Mouse (Mus musculus) right cerebral cortex, adult 18-20 months (tissue): ENCODE results near the gene Pon1.

Experiments
- DNase-seq: peaks from one replicate; pipeline ENCODE4 v3.0.0; 2022; ENCODE audit warnings: mixed read lengths

Gene Pon1

GRCm38 (mm10) chr6:5174179-5174812 is 19.4 kb downstream of the Pon1 start:
- no peak for DNase-seq

- DNase-seq, result no peak
Measured at GRCm38 (mm10) chr6:5172571-5172970, 21.2 kb downstream of the Pon1 start.

- DNase-seq, result no peak
Measured at GRCm38 (mm10) chr6:5171418-5171817, 22.3 kb downstream of the Pon1 start.

DNA sequence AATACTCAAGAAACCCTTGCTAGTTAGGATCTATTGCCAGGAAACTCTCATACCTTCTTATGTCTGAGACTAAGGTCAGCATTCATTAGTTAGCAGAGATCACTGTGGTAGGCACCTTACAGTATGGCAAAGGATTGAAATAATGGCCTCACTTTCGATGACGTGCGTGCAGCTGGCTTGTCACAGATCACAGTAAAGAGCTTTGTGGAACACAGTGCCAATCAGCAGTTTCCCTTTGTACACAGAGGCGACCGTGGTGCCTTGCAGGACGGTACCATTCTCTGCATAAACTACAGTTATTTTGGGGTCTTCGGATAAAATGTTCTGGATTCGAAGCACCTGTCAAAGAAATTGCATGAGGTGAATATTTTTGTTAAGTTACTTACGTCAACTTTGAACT is 25.6 kb downstream of the Pon1 start:
- DNase-seq, result no peak

GRCm38 (mm10) chr6:5167051-5167677 is 26.6 kb downstream of the Pon1 start:
- DNase-seq, result no peak

- DNase-seq, result no peak
Measured at GRCm38 (mm10) chr6:5164855-5165254, 28.9 kb downstream of the Pon1 start.

GRCm38 (mm10) chr6:5163507-5164144 is 30.1 kb downstream of the Pon1 start:
- no peak for DNase-seq

- DNase-seq, result no peak
Measured at GRCm38 (mm10) chr6:5162052-5162451, 31.7 kb downstream of the Pon1 start.

- DNase-seq, result no peak
Measured at GRCm38 (mm10) chr6:5159385-5159791, 34.4 kb downstream of the Pon1 start.

DNA sequence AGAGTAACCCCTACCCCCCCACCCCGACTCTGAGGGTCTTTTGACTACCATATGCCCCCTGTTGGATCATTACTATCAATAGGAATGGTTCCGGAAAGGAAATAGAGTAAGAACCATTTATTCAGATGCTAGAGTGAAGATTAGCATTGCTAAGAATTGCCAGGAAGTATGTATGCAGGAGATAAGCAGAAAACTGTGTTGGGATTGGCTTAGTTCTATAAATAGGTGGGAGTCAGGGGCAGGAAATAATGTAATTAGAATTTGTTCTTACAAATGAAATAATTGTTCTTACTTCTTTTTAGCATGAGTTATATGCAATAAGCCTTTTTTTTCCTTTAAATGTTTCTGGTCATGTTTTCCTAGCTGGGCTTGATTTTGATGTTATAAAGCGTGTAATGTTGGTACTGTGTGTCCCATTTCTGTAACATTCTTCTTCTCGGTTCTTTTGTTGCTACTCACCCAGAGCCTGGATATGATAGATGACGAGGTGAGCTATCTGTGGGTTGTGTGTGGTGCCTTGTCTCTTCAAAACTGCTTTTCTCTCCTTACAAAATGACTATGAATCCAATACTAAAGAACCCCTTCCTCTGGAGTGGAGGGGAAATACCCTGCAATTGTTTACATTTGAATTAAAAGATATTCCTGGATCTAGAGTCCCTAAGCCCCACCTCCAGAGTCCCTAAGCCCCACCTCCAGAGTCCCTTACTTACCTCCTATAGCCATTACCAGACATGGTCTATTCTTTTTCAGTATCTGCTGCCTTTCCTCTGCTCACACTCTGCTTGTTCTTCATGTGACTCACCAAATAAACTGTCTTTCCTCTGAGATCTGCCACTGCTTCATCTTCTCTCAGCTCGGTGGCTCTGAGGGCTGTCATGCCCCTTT is 37.0 kb downstream of the Pon1 start:
- no peak for DNase-seq

DNA sequence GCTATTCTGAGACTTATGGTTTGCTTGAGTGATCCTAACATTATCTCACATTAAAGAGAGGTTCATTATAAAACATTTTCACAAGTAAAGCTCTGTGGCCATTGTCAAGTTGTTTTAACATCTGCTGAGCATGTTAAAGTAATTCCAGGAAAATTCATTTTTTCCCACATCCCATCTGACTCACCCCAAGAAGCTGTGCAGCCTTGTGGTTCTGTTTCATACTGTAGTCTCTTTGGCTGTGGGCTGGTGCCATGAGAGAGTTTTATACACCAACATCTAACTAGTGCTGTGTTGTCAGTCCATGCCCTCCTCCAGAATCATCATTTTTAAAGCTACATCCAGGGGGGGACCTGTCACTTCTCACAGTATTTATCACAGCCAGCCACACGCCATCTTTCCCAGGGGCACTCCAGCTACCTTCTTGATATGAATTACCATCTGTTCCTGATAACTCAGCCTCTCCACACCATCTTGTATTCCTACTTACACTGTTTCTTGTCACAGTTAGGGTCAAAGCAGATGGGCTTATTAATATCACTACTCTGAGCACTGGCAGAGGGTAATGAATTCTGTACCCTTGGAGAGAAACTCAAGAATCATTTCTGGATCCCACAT is 38.3 kb downstream of the Pon1 start:
- DNase-seq, result no peak

DNA sequence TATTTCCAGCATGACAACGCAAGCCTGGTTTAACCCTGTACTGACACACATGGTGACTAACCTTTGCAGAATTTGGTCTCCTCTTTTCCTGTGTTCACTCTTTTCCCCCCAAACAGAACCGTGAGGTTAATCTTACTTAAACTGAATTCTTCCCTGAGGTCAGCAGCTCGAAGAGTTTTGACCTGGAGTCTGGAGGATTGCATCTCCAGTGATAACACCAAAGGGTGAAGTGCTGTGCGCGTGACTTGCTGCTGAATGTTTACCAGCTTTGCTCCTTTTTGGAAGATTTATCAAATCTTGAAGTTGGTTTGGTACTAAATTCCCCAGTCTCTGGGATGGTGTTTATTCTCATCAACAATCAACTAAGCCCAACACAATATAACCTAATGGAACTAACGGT is 39.0 kb downstream of the Pon1 start:
- no peak for DNase-seq

GRCm38 (mm10) chr6:5152185-5152584 is 41.6 kb downstream of the Pon1 start:
- no peak for DNase-seq

GRCm38 (mm10) chr6:5151171-5151570 is 42.6 kb downstream of the Pon1 start:
- DNase-seq, result no peak

- no peak for DNase-seq
Measured at GRCm38 (mm10) chr6:5149941-5150340, 43.8 kb downstream of the Pon1 start.

DNA sequence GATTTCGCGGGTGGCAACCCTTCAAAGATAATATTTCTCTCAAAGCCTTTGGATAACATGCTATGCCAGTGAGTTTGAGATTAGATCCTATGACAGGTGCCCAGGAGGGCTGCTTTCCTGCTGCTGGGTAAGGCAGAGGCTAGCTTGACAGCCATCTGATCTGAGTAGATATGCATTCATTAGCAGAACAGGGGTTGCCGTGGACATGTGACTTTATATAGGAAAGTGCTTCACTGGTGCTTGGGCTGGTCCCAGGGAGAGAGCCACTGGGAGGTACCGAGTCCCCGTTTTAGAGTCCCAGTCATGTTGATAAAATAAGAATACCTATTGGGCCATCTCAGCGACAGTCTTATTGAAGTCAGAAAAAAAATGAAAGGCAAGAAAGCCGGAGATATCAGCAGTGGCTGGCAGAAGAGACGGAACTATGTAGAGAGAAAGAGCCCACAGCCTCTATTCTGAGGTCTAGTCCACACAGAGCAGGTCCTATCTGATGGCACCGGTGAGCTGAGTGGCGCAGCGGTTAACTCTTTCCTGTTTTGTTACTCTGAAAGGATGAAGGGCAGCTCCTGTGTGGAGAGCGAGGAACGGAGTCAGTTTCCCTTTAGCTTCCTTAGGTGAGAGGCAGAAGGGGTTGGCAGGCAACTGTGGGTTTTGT is 46.1 kb downstream of the Pon1 start:
- no peak for DNase-seq

DNA sequence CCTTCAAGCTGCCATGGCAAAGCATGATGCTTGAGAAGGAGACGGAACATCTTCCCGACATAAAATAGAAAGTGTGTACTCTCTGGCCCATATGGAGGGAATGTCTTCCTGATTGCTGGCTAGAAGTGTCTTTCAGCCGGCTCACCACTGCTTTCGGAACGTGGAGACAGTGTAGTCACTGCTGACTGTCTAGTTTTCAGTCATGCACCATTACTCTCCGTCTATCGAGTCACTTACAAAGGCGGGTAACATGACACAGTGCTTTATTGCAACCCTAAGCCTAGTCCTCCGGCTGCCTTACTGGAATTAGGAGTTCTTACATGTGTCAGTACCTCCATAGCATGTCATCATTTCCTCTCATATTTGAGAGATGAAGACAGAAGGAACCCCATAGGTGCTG is 54.1 kb downstream of the Pon1 start:
- no peak for DNase-seq

DNA sequence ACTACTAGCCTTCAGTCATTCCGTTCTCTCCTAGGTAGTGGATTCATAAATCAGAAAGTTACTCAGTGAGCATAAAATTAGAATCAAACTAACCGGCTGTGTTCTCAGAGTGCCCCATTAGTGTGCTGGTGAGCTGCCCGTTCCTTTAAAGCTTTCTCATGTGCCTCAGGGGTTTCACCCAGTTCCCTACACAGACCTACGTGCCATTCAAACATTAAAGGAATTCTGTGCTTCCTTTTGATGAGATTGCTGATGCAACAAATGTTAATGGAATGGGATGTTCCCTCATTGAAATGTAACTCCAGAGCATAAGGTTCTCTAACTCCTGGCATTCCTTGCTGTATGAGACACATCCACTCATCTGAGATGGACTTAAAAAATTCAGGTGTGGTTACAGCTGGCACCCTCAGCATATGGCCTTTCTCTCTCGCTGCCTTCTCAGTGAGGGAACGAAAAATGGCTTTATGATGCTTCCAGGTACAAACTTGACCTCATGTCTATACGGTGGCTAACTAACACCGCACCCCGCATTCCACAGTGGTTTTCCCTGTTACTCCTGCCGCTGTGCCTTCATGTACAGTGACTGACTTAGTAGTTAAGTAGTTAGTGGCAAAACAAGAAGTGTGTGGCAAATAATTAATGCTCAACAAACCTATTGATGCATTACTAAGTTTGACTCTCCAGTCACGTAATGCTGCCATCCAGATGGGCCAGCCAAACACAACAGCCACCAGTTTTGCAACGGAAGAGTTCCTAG is 54.7 kb downstream of the Pon1 start:
- DNase-seq, result no peak

GRCm38 (mm10) chr6:5136046-5136445 is 57.7 kb downstream of the Pon1 start:
- no peak for DNase-seq

DNA sequence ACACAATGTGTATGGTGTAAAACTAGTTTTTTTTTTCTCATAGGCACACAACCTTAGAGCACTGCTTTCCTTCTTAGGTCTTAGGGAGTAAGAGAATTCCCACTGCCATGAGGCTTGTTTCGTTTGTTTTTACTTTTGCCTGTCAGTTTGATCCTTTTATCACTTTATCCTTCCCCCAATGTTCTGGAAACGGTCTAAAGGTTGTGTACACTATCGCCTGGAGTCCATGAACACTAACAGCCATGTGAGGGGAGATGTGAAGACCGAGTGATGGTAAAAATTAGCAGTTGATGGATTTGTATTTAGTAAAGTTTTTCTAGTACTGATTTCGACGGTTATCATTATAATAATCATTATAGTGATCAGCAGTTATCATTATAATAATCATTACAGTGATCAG is 58.8 kb downstream of the Pon1 start:
- DNase-seq, result no peak

GRCm38 (mm10) chr6:5129364-5130093 is 64.2 kb downstream of the Pon1 start:
- DNase-seq, result no peak
